ENCODE assay signal across 8 mouse cellular contexts in the genomic region with DNA sequence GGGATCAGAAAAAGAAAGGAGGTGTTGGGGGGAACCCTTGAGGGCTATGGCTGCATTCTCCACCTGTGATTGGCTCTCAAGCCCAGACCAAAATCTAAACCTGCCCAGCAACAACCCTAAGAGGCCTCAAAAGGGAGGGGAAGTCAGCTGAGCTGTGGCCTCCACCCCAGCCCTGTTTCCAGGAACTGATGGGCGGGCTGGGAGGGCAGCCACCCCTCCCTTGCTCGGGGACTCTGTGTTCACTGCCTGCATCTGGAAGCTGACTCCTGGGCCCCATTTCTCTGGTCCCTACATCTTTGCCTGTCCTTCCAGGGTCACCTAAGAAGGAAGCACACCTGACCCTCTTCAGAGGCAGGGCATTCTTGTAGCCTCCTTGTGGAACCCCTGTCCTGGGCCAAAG. TPM values are rescaled to one million over a fixed set of nuclear protein-coding genes. Genes with fewer than 3 reads are reported as not detected.
DNase-seq lines count a peak whose midpoint lies in the region; ATAC-seq and TF ChIP-seq lines count a peak whose summit lies in the region.

No protein-coding gene starts in this region.

- TF ChIP-seq CTCF in bone marrow macrophage, adult 2 months (IDR thresholded peaks at IDR 0.05; ENCODE audit: low read depth, low read length), result no peak
- no peak for TF ChIP-seq CTCF in intestine, postnatal 0 days (IDR thresholded peaks at IDR 0.05; ENCODE audit: low read depth)

- H3K4me1 ChIP-seq in forebrain, embryonic 13.5 days, result peaks cover 15% of the 10 kb centered on the region; the same call in 1 of the 2 replicates
- no peaks in the 10 kb centered on the region for H3K4me1 ChIP-seq in forebrain, embryonic 14.5 days (ENCODE audit: control insufficient read depth, insufficient read depth, low read length)
- H3K4me1 ChIP-seq in bone marrow macrophage, adult 2 months (ENCODE audit: control insufficient read depth, insufficient read depth, low read length), result peaks cover 57% of the 10 kb centered on the region
- peaks cover 29% of the 10 kb centered on the region for H3K4me1 ChIP-seq in intestine, postnatal 0 days (replicated peaks; ENCODE audit: control insufficient read depth, insufficient read depth, low read length)
- H3K4me1 ChIP-seq in lung, embryonic 15.5 days, result peaks cover 59% of the 10 kb centered on the region

- no peaks in the 10 kb centered on the region for H3K9me3 ChIP-seq in forebrain, embryonic 13.5 days (replicated peaks)
- no peaks in the 10 kb centered on the region for H3K9me3 ChIP-seq in forebrain, embryonic 14.5 days (replicated peaks; ENCODE audit: control insufficient read depth, low read length)
- no peaks in the 10 kb centered on the region for H3K9me3 ChIP-seq in intestine, postnatal 0 days (ENCODE audit: control insufficient read depth)
- no peaks in the 10 kb centered on the region for H3K9me3 ChIP-seq in lung, embryonic 15.5 days

- DNase-seq in forebrain, embryonic 14.5 days (ENCODE audit: low spot score), result no peak
- DNase-seq in spleen, postnatal 4 days (ENCODE audit: low spot score in 2 of 2), result peak; percentile 88 to 89
- DNase-seq in cerebellum, adult 8-10 months, result no peak

- no peak overlapping the region for H3K4me3 ChIP-seq in forebrain, embryonic 13.5 days
- H3K4me3 ChIP-seq in forebrain, embryonic 14.5 days (ENCODE audit: low read depth, low read length), result no peak overlapping the region
- peak overlapping the region; percentile 9 for H3K4me3 ChIP-seq in bone marrow macrophage, adult 2 months (ENCODE audit: insufficient read depth, low read length)
- no peak overlapping the region for H3K4me3 ChIP-seq in intestine, postnatal 0 days (ENCODE audit: low read depth, low read length)
- no peak overlapping the region for H3K4me3 ChIP-seq in lung, embryonic 15.5 days

- H3K27ac ChIP-seq in forebrain, embryonic 13.5 days, result no peak overlapping the region
- no peak overlapping the region for H3K27ac ChIP-seq in forebrain, embryonic 14.5 days (ENCODE audit: low read depth, low read length)
- H3K27ac ChIP-seq in bone marrow macrophage, adult 2 months (ENCODE audit: insufficient read depth, low read depth, low read length), result peak overlapping the region; percentile 99
- peak overlapping the region; percentile 96 for H3K27ac ChIP-seq in intestine, postnatal 0 days (ENCODE audit: low read depth, low read length)
- H3K27ac ChIP-seq in lung, embryonic 15.5 days, result peak overlapping the region; percentile 95

- peak overlapping the region; percentile 23; the same call in 1 of the 2 replicates for H3K9ac ChIP-seq in forebrain, embryonic 13.5 days
- no peak overlapping the region for H3K9ac ChIP-seq in forebrain, embryonic 14.5 days (ENCODE audit: low read length)
- peak overlapping the region; percentile 40; the same call in 1 of the 2 replicates for H3K9ac ChIP-seq in intestine, postnatal 0 days (ENCODE audit: low read depth, low read length)
- no peak overlapping the region for H3K9ac ChIP-seq in lung, embryonic 15.5 days

- ATAC-seq in forebrain, embryonic 13.5 days, result no peak
- ATAC-seq in forebrain, embryonic 14.5 days, result no peak
- ATAC-seq in granulocyte monocyte progenitor cell, adult 5-6 weeks (replicated peaks; ENCODE audit: poor library complexity, severe bottlenecking), result peak; percentile 49
- ATAC-seq in intestine, postnatal 0 days, result peak; percentile 81
- peak; percentile 77 for ATAC-seq in lung, embryonic 15.5 days (ENCODE audit: borderline replicate concordance, extremely low read depth, low FRiP score, low TSS enrichment)

- no peak for TF ChIP-seq POLR2A in bone marrow macrophage, adult 2 months (IDR thresholded peaks at IDR 0.05; ENCODE audit: borderline replicate concordance, low read depth, low read length)

- peaks cover 39% of the 10 kb centered on the region for H3K36me3 ChIP-seq in forebrain, embryonic 13.5 days (ENCODE audit: poor library complexity, severe bottlenecking)
- H3K36me3 ChIP-seq in forebrain, embryonic 14.5 days (ENCODE audit: control insufficient read depth, insufficient read depth, low read length), result peaks cover 22% of the 10 kb centered on the region
- H3K36me3 ChIP-seq in intestine, postnatal 0 days (ENCODE audit: control insufficient read depth, insufficient read depth), result 0 out of 2 replicates have a peak, but pooled peaks cover 10% of the 10 kb centered on the region
- H3K36me3 ChIP-seq in lung, embryonic 15.5 days, result peaks cover 12% of the 10 kb centered on the region; the same call in 1 of the 2 replicates

- no peak overlapping the region for H3K4me2 ChIP-seq in forebrain, embryonic 13.5 days
- no peak overlapping the region for H3K4me2 ChIP-seq in forebrain, embryonic 14.5 days (ENCODE audit: low read length)
- peak overlapping the region; percentile 59 for H3K4me2 ChIP-seq in intestine, postnatal 0 days (replicated peaks; ENCODE audit: low read depth)
- H3K4me2 ChIP-seq in lung, embryonic 15.5 days, result peak overlapping the region; percentile 40

- H3K27me3 ChIP-seq in forebrain, embryonic 13.5 days, result no peaks in the 10 kb centered on the region
- no peaks in the 10 kb centered on the region for H3K27me3 ChIP-seq in forebrain, embryonic 14.5 days (replicated peaks; ENCODE audit: control insufficient read depth, insufficient read depth, low read length)
- H3K27me3 ChIP-seq in intestine, postnatal 0 days (replicated peaks; ENCODE audit: control insufficient read depth, insufficient read depth, low read length), result no peaks in the 10 kb centered on the region
- no peaks in the 10 kb centered on the region for H3K27me3 ChIP-seq in lung, embryonic 15.5 days

- WGBS in forebrain, embryonic 13.5 days, result 57% methylated on average over 2 of the region's 2 CpGs
- WGBS in forebrain, embryonic 14.5 days, result 40% methylated on average over 2 of the region's 2 CpGs
- WGBS in intestine, postnatal 0 days, result 3% methylated on average over 2 of the region's 2 CpGs
- 4% methylated on average over 2 of the region's 2 CpGs for WGBS in lung, embryonic 15.5 days

RNA-seq across cellular contexts. Expression of a gene that starts 13.5 kb away (rescaled TPM):
- 0.53 and 0.80 TPM in 2 replicates for polyA plus RNA-seq in forebrain, embryonic 13.5 days (2015; fragmentation: Nextera tagmentation; extraction: Ambion mirVana)
- polyA plus RNA-seq in forebrain, embryonic 14.5 days (2014; fragmentation: Nextera tagmentation; extraction: Ambion mirVana), result 0.13 and 0.72 TPM in 2 replicates
- polyA plus RNA-seq in bone marrow macrophage, adult 2 months (2012; ENCODE audit: insufficient read depth, insufficient read length, missing spikeins), result 2.4 and 2.6 TPM in 2 replicates
- 0.23 and 1.4 TPM in 2 replicates for total RNA-seq in granulocyte monocyte progenitor cell, adult 5-6 weeks (2014; fragmentation: Nextera tagmentation)
- 0.17 TPM in 1 of 2 replicates, not detected in the other for total RNA-seq in granulocyte monocyte progenitor cell, adult 5-6 weeks (2017)
- 3.2 and 3.8 TPM in 2 replicates for polyA plus RNA-seq in intestine, postnatal 0 days (2015; fragmentation: Nextera tagmentation; extraction: Ambion mirVana)
- polyA plus RNA-seq in lung, embryonic 15.5 days (2015; fragmentation: Nextera tagmentation; extraction: Ambion mirVana), result 3.1 and 5.7 TPM in 2 replicates

RNA-seq across cellular contexts. Expression of a gene that starts 15.6 kb away (rescaled TPM):
- polyA plus RNA-seq in forebrain, embryonic 13.5 days (2015; fragmentation: Nextera tagmentation; extraction: Ambion mirVana), result 40.3 and 44.0 TPM in 2 replicates
- 50.3 and 50.8 TPM in 2 replicates for polyA plus RNA-seq in forebrain, embryonic 14.5 days (2014; fragmentation: Nextera tagmentation; extraction: Ambion mirVana)
- polyA plus RNA-seq in bone marrow macrophage, adult 2 months (2012; ENCODE audit: insufficient read depth, insufficient read length, missing spikeins), result 565 and 578 TPM in 2 replicates
- total RNA-seq in granulocyte monocyte progenitor cell, adult 5-6 weeks (2014; fragmentation: Nextera tagmentation), result 88.5 and 94.4 TPM in 2 replicates
- 123 and 124 TPM in 2 replicates for total RNA-seq in granulocyte monocyte progenitor cell, adult 5-6 weeks (2017)
- polyA plus RNA-seq in intestine, postnatal 0 days (2015; fragmentation: Nextera tagmentation; extraction: Ambion mirVana), result 52.4 and 53.3 TPM in 2 replicates
- polyA plus RNA-seq in lung, embryonic 15.5 days (2015; fragmentation: Nextera tagmentation; extraction: Ambion mirVana), result 64.5 and 65.2 TPM in 2 replicates

RNA-seq across cellular contexts. Expression of a gene that starts 49.4 kb away (rescaled TPM):
- polyA plus RNA-seq in forebrain, embryonic 13.5 days (2015; fragmentation: Nextera tagmentation; extraction: Ambion mirVana), result 98.1 and 108 TPM in 2 replicates
- polyA plus RNA-seq in forebrain, embryonic 14.5 days (2014; fragmentation: Nextera tagmentation; extraction: Ambion mirVana), result 97.2 and 106 TPM in 2 replicates
- 99.2 and 115 TPM in 2 replicates for polyA plus RNA-seq in bone marrow macrophage, adult 2 months (2012; ENCODE audit: insufficient read depth, insufficient read length, missing spikeins)
- total RNA-seq in granulocyte monocyte progenitor cell, adult 5-6 weeks (2014; fragmentation: Nextera tagmentation), result 44.2 and 44.3 TPM in 2 replicates
- total RNA-seq in granulocyte monocyte progenitor cell, adult 5-6 weeks (2017), result 47.7 and 63.0 TPM in 2 replicates
- 44.0 and 48.2 TPM in 2 replicates for polyA plus RNA-seq in intestine, postnatal 0 days (2015; fragmentation: Nextera tagmentation; extraction: Ambion mirVana)
- 65.3 and 69.2 TPM in 2 replicates for polyA plus RNA-seq in lung, embryonic 15.5 days (2015; fragmentation: Nextera tagmentation; extraction: Ambion mirVana)

Comparison
In these comparisons a context has a peak if more than half of its experiments do, and no peak if none do; other contexts are left out.
1. H3K9ac ChIP-seq: peak in forebrain, embryonic 13.5 days (single experiment) and intestine, postnatal 0 days (single experiment); none in forebrain, embryonic 14.5 days (single experiment) and lung, embryonic 15.5 days (single experiment).
2. ATAC-seq: peak in granulocyte monocyte progenitor cell, adult 5-6 weeks (single experiment), intestine, postnatal 0 days (single experiment) and lung, embryonic 15.5 days (single experiment); none in forebrain, embryonic 13.5 days (single experiment) and forebrain, embryonic 14.5 days (single experiment).
3. H3K27ac ChIP-seq: peak in bone marrow macrophage, adult 2 months (single experiment), intestine, postnatal 0 days (single experiment) and lung, embryonic 15.5 days (single experiment); none in forebrain, embryonic 13.5 days (single experiment) and forebrain, embryonic 14.5 days (single experiment).
4. H3K4me2 ChIP-seq: peak in intestine, postnatal 0 days (single experiment) and lung, embryonic 15.5 days (single experiment); none in forebrain, embryonic 13.5 days (single experiment) and forebrain, embryonic 14.5 days (single experiment).
5. DNase-seq: peak in spleen, postnatal 4 days (2 of 2); none in forebrain, embryonic 14.5 days (single experiment) and cerebellum, adult 8-10 months (single experiment).